Mouse (Mus musculus) forebrain, embryonic 14.5 days (tissue): ENCODE data around the gene Dgkq. TPM values are rescaled to one million over a fixed set of nuclear protein-coding genes. Genes with fewer than 3 reads are reported as not detected.

Source experiments
- ATAC-seq: fragments of 200-750 bp; cut with Nextera tagmentation; 2 replicates; pipeline ENCODE4 v1.8.0; 2017; ENCODE audit warnings: mild to moderate bottlenecking, moderate library complexity
- DNase-seq: peaks from one replicate; pipeline ENCODE4 v3.0.0-alpha.2; 2015; ENCODE audit warnings: low spot score
- H3K27ac ChIP-seq: fragments of 300-500 bp; sonication (generic); 2 replicates; pipeline ENCODE4 v1.5.1; 2014; ENCODE audit warnings: low read depth, mild to moderate bottlenecking, control low read depth, low read length, moderate library complexity
- H3K27me3 ChIP-seq: fragments of 300-500 bp; sonication (generic); replicated peaks from 2 replicates; pipeline ENCODE4 v1.6.1; 2014; ENCODE audit warnings: low read length, control low read depth, mixed read lengths; ENCODE audit not compliant: control insufficient read depth, insufficient read depth
- H3K36me3 ChIP-seq: fragments of 300-500 bp; sonication (generic); 2 replicates; pipeline ENCODE4 v1.6.1; 2014; ENCODE audit warnings: low read length, control low read depth; ENCODE audit not compliant: control insufficient read depth, insufficient read depth
- H3K4me1 ChIP-seq: fragments of 300-500 bp; sonication (generic); 2 replicates; pipeline ENCODE4 v1.6.1; 2014; ENCODE audit warnings: antibody characterized with exemption, low read length, control low read depth; ENCODE audit not compliant: control insufficient read depth, insufficient read depth
- H3K4me2 ChIP-seq: fragments of 300-500 bp; sonication (generic); 2 replicates; pipeline ENCODE4 v1.6.1; 2014; ENCODE audit warnings: mild to moderate bottlenecking, control low read depth, low read length
- H3K4me3 ChIP-seq: fragments of 300-500 bp; sonication (generic); 2 replicates; pipeline ENCODE4 v1.5.1; 2014; ENCODE audit warnings: low read depth, low read length, control low read depth
- H3K9ac ChIP-seq: fragments of 300-500 bp; sonication (generic); 2 replicates; pipeline ENCODE4 v1.6.1; 2014; ENCODE audit warnings: mild to moderate bottlenecking, low read length, control low read depth, moderate library complexity
- H3K9me3 ChIP-seq: fragments of 300-500 bp; sonication (generic); replicated peaks from 2 replicates; pipeline ENCODE4 v1.6.1; 2016; ENCODE audit warnings: low read length, control low read depth, mixed read lengths; ENCODE audit not compliant: control insufficient read depth
- WGBS: fragments of 180-500 bp; shearing (Covaris S2); extraction: QIAGEN DNeasy Blood & Tissue Kit; methylation state at CpG from one replicate; pipeline ENCODE4 v1.1.7; 2014; 5-methylcytosine and 5-hydroxymethylcytosine counted together
- polyA plus RNA-seq: library from polyadenylated mRNA; unstranded; fragments of >200 nt; fragmentation: Nextera tagmentation; extraction: Ambion mirVana; gene quantifications from 2 replicates; pipeline ENCODE4 v1.2.1, GENCODE M21; 2014

The Dgkq gene
- polyA plus RNA-seq: 9.1 and 15.6 TPM in 2 replicates

DNA sequence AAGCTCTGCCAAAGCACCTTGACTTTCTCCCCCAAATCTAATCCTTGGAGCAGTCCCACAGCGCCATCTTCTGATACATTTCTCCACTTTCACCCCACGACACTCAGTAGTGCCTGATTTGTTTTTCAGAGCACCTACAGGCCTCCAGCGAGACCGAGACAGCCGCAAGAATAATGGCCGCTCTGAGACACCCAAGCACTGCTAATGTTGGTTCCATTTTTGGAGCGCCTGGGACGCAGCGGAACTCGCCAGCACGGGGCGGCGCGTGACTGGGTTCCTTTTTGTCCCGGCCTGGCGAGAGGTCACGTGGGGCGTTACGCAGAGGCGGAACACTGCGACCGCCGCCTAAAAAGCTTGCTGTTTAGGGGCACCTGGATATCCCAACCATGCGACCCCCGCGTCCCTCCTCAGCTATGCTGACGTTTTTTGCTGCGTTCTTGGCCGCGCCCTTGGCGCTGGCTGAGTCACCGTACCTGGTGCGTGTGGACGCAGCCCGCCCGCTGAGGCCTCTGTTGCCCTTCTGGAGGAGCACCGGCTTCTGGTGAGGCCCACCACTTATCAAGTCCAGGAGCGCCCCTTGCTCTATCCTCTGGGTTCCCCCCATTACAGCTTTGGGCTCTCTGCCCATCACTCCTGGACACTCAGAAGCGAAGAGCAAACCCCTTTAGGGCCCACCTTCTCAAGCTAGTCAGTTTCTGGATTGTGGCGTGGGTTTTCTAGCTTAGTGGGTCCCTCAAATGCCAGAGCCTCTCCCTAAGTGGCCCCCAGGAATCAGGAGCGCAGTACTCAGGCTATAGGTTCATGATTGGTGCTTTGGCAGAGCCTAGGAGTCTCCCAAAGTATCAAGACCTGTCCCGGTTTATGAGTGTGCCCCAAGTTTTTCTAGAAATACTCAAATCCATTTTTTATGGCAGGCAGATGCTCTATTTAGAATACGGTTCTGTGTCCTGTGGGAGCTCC, at the start of gene Dgkq:
Gene Dgkq (minus strand): TSS at position 696 of the 960 bp plus-strand sequence.
- peak within 1 kb of the TSS; percentile 51 for H3K4me3 ChIP-seq
- H3K4me2 ChIP-seq: peak within 1 kb of the TSS; percentile 55
- peak within 1 kb of the TSS; percentile 75 for H3K27ac ChIP-seq
- WGBS: 6% methylated on average over 43 of the region's 43 CpGs
- peaks cover 4% of the 10 kb centered on the region; the same call in 1 of the 2 replicates for H3K36me3 ChIP-seq
- DNase-seq (peak; percentile 89), ATAC-seq (peak; percentile 87)
- H3K27me3 ChIP-seq: no peaks in the 10 kb centered on the region
- H3K9ac ChIP-seq: peak within 1 kb of the TSS; percentile 59
- H3K4me1 ChIP-seq: peaks cover 11% of the 10 kb centered on the region
- H3K9me3 ChIP-seq: no peaks in the 10 kb centered on the region

DNA sequence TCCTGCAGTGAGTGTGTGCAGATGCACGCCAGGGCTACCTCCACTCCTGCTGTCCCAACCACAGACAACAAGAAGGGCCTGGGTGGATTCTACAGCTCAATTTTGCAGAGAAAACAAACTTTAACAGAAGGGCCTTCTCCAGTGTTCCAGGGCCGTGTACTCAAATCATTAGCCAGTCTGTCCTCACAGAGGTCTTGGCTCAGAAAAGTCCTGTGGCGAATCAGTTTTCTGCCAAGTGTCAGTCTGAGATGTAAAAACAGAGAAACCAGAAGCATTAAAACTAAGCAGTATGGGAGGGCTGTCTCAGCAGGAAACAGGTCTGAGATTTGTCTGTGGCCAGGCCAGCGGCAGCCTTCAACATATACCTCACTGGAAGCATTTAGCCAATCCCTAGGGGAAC, 48.6 kb upstream of the Dgkq start:
- H3K9ac ChIP-seq: no peak overlapping the region
- H3K4me3 ChIP-seq: no peak overlapping the region
- ATAC-seq (no peak), DNase-seq (no peak)
- H3K4me2 ChIP-seq: no peak overlapping the region
- no peaks in the 10 kb centered on the region for H3K9me3 ChIP-seq
- no peaks in the 10 kb centered on the region for H3K36me3 ChIP-seq
- no peaks in the 10 kb centered on the region; the same call in 1 of the 2 replicates for H3K4me1 ChIP-seq
- WGBS: 42% methylated on average over 4 of the region's 4 CpGs
- no peaks in the 10 kb centered on the region for H3K27me3 ChIP-seq
- no peak overlapping the region for H3K27ac ChIP-seq

DNA sequence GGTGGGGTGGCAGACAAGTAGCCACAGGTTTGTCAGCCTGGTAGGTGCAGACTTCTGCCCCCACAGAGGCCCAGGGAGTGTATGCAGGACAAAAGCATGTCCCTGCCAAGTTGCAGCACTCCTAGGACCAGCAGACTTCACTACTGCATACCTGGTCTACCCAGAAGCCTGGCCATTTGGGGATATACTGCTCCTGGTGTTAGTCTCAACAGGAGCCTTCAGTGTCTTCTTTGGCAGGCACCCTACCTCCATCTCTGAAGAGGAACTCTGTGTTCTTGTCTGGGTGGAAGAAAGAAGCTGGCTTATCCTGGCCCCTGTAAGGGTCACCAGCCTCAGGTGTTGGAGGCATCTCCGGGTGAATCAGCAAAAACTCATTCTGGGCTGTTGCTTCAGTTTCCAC, 46.5 kb upstream of the Dgkq start:
- H3K36me3 ChIP-seq: no peaks in the 10 kb centered on the region
- H3K27me3 ChIP-seq: no peaks in the 10 kb centered on the region
- no peak overlapping the region for H3K4me3 ChIP-seq
- DNase-seq (no peak), ATAC-seq (no peak)
- H3K27ac ChIP-seq: no peak overlapping the region
- no peaks in the 10 kb centered on the region for H3K9me3 ChIP-seq
- H3K4me1 ChIP-seq: no peaks in the 10 kb centered on the region; the same call in 1 of the 2 replicates
- H3K4me2 ChIP-seq: no peak overlapping the region
- WGBS: 78% methylated on average over 1 of the region's 1 CpGs
- no peak overlapping the region for H3K9ac ChIP-seq

DNA sequence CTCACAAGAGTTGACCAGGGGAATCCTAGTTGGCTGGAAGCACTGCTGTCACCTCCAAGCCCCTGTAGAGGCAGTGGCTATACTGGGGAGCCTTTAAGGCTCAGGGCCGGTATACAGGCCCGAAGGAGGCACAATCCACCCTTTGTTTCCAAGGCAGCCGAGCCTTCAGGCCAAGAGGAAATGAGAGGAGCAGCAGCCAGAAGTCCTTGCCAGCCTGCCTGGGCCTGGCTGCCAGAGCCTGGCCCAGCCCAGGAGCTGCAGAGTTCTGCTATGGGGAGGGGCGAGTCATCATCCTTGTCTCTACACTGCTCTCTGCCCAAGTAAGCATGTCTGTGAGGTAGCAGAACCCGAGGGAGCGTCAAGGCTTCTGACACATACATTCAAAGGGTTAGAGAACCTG, 44.7 kb upstream of the Dgkq start:
- DNase-seq (peak; percentile 19), ATAC-seq (peak; percentile 34; the same call in 1 of the 2 replicates)
- no peaks in the 10 kb centered on the region for H3K36me3 ChIP-seq

DNA sequence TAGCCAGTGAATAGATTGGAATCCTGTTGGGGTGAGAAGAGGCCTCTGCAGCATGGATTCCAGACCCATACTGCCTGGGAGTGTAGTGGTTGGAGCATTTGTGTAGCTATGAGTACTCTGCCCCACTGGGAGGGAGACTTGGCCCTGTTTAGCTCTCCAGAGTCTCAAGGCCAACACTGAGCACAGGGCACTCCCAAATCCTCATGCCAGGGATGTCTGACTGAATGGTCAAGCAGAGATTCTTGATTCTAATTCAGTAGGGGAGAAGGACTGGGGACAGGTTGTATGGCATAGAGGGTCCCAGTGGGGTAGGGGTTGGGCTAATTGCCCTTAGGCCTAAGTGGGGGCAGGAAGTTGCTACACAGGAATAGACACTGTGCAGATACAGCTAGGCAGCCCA, 44.2 kb upstream of the Dgkq start:
- Histone ChIP-seq H3K36me3 (no peaks in the 10 kb centered on the region), H3K27ac (no peak overlapping the region), H3K9ac (no peak overlapping the region), H3K4me2 (no peak overlapping the region), H3K4me3 (no peak overlapping the region), H3K27me3 (no peaks in the 10 kb centered on the region), H3K4me1 (no peaks in the 10 kb centered on the region; the same call in 1 of the 2 replicates), H3K9me3 (no peaks in the 10 kb centered on the region)
- ATAC-seq: no peak
- DNase-seq: no peak

More for the DNA sequence above, 44.7 kb upstream of the Dgkq start:
- H3K4me2 ChIP-seq: no peak overlapping the region
- no peaks in the 10 kb centered on the region for H3K27me3 ChIP-seq
- H3K27ac ChIP-seq: no peak overlapping the region
- no peaks in the 10 kb centered on the region; the same call in 1 of the 2 replicates for H3K4me1 ChIP-seq
- H3K9me3 ChIP-seq: no peaks in the 10 kb centered on the region
- H3K4me3 ChIP-seq: no peak overlapping the region
- 53% methylated on average over 6 of the region's 6 CpGs for WGBS
- H3K9ac ChIP-seq: no peak overlapping the region

DNA sequence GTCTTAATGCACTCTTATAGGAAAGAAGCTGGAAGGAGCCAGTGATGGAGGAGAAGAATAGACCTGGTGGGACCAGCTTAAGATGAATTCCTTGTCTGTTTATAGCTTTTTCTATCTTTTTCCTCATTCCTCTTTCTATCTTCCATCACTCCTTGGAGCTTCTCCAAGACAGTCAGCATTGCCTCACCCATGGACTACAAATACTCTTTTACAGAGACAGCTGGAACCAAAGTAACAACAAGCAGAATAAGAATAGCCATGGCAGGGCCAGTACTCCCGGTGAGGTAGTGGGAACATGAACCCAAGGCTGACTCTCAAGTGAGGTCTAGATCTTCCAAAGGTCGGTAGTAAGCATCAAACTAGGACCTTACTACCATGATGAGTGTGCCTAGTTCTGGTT, 43.6 kb upstream of the Dgkq start:
- Histone ChIP-seq H3K9ac (no peak overlapping the region), H3K4me1 (no peaks in the 10 kb centered on the region; the same call in 1 of the 2 replicates), H3K9me3 (no peaks in the 10 kb centered on the region), H3K36me3 (no peaks in the 10 kb centered on the region), H3K4me3 (no peak overlapping the region), H3K27me3 (no peaks in the 10 kb centered on the region), H3K4me2 (no peak overlapping the region), H3K27ac (no peak overlapping the region)
- WGBS: 88% methylated on average over 2 of the region's 2 CpGs
- DNase-seq (no peak), ATAC-seq (no peak)

DNA sequence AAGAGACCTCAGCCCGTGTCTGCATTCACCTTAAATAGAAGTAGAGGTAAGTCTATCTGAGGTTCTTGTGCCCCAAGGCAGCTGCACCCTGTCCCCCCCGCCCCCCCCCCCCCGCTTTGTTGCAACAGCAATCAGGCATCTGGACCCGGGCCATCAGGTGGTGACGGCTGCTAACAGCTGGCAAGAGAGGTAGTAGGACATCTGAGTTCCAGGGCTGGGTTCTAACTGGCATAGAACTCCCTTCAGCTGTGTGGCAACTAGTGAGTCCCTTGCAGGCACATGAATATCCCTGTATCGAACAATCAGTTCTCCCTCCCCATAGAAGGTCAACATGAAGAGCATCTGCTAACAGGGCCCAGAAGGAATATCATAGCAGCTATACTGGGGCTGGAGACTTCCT, 42.5 kb upstream of the Dgkq start:
- H3K4me2 ChIP-seq: no peak overlapping the region
- H3K4me3 ChIP-seq: no peak overlapping the region
- no peaks in the 10 kb centered on the region for H3K9me3 ChIP-seq
- H3K9ac ChIP-seq: no peak overlapping the region
- H3K27me3 ChIP-seq: no peaks in the 10 kb centered on the region
- 89% methylated on average over 6 of the region's 6 CpGs for WGBS
- DNase-seq (no peak), ATAC-seq (no peak)
- H3K36me3 ChIP-seq: 0 out of 2 replicates have a peak, but pooled peaks cover under 1% of the 10 kb centered on the region
- H3K4me1 ChIP-seq: no peaks in the 10 kb centered on the region
- no peak overlapping the region for H3K27ac ChIP-seq

DNA sequence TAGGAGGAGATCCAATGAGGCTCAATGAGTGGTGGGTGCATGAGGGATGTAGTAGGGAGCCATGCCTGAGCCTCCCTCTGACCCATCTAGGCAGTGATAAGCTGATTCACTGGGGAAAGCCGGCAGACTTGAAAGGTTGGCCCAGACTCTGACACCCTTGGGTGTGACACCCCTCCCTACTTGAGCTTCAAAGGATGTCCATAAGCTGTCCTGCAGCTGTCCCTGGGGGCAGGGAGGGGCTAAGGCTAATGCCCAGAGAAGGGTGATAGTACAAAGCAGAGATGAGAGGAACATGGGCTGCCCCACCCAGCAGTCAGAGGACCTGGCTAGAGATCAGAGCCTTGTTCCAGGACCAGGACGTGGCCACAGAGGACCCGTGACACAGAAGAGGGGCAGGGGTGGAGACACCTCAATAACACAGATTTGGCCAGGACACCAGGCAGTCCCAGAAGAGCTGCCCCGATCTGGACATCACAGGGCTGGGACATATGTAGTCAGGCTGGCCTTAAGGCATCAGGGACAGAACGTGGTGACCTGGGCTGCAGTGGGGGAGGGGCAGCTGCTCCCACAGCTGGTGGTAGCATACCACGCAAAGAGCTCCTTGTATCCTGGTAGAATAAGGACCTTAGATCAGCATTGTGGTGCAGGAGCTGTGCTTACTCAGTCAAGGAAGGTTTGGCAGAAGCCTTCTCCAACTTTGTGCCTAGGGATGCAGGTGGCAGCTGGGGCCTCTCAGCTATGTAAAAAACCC, 39.7 kb upstream of the Dgkq start:
- Histone ChIP-seq H3K4me2 (no peak overlapping the region), H3K27me3 (no peaks in the 10 kb centered on the region), H3K9ac (no peak overlapping the region), H3K4me1 (no peaks in the 10 kb centered on the region), H3K4me3 (no peak overlapping the region), H3K9me3 (no peaks in the 10 kb centered on the region), H3K27ac (no peak overlapping the region), H3K36me3 (peaks cover 24% of the 10 kb centered on the region)
- DNase-seq (no peak), ATAC-seq (no peak)
- 62% methylated on average over 6 of the region's 6 CpGs for WGBS
